Mouse (Mus musculus) gastrocnemius, postnatal 14 days (tissue): ENCODE results near the gene Otud5. TPM values are rescaled to one million over a fixed set of nuclear protein-coding genes. Genes with fewer than 3 reads are reported as not detected.
A peak's percentile ranks its signal among the peaks of the same experiment; 100 is the strongest.
"Not testable (repeated sequence)": the region's sequence is repeated elsewhere in the genome, so short reads cannot be mapped to it uniquely, and the experiment has no call there.

ENCODE experiments used
- DNase-seq: peaks from one replicate; pipeline ENCODE4 v3.0.0; 2021; ENCODE audit warnings: mixed read lengths
- intact Hi-C: fragments of 180-260 bp; cut with DNase I; formaldehyde crosslinking; loops from one replicate; pipeline ENCODE4 v1.15.1; 2025; ENCODE audit warnings: low total_unique reads
- long read RNA-seq, 2 experiments: library from polyadenylated mRNA; stranded (forward); transcript quantifications; one replicate each; pipeline ENCODE4 v2.0.0; 2021
- total RNA-seq, 2 experiments: library from RNA; stranded (reverse); gene quantifications; 2 replicates each; pipeline ENCODE4 v1.2.3; 2021

Gene Otud5
- 10 to 100 TPM; 16.8 to 19.1 TPM for total RNA-seq
- long read RNA-seq, experiment 1, full-length matches to known transcripts, result 6 of 14 reads
- long read RNA-seq, experiment 1, partial matches to known transcripts, result 4 of 14 reads
- long read RNA-seq, experiment 1, other reads (novel, unspliced or antisense), result 4 of 14 reads
- long read RNA-seq, experiment 2, full-length matches to known transcripts, result 10 of 17 reads
- long read RNA-seq, experiment 2, partial matches to known transcripts, result 4 of 17 reads
- long read RNA-seq, experiment 2, other reads (novel, unspliced or antisense), result 3 of 17 reads

GRCm38 (mm10) chrX:7841163-7842162, at the start of gene Otud5:
TSS of gene Otud5 (plus strand) at chrX:7841364.
- intact Hi-C loops, result no loop called here

GRCm38 (mm10) chrX:7793361-7793760, 47.8 kb upstream of the Otud5 start:
- DNase-seq, result no peak
- intact Hi-C loops, result no loop called here

More at GRCm38 (mm10) chrX:7841163-7842162, at the start of gene Otud5:
- peak; percentile 93 for DNase-seq

GRCm38 (mm10) chrX:7795016-7795415, 46.1 kb upstream of the Otud5 start:
- no peak for DNase-seq
- intact Hi-C loops, result no loop called here

GRCm38 (mm10) chrX:7797327-7797726, 43.8 kb upstream of the Otud5 start:
- intact Hi-C loops, result no loop called here
- no peak for DNase-seq

GRCm38 (mm10) chrX:7802157-7802556, 39.0 kb upstream of the Otud5 start:
- intact Hi-C loops, DNase-seq: not testable (repeated sequence)

- intact Hi-C loops, DNase-seq: not testable (repeated sequence)
Observed at GRCm38 (mm10) chrX:7815016-7815415, 26.1 kb upstream of the Otud5 start.

- intact Hi-C loops, result no loop called here
- DNase-seq, result peak; percentile 45
Observed at GRCm38 (mm10) chrX:7821865-7822779, 19.0 kb upstream of the Otud5 start, which contains the start of gene Kcnd1. TSS of gene Kcnd1 (plus strand) at chrX:7822289.

- intact Hi-C loops, result no loop called here
- no peak for DNase-seq
Observed at GRCm38 (mm10) chrX:7837146-7837545, 4.0 kb upstream of the Otud5 start.

- intact Hi-C loops, result no loop called here
Observed at GRCm38 (mm10) chrX:7840842-7841162, 362 bp upstream of the Otud5 start.

GRCm38 (mm10) chrX:7842318-7842717, 1.2 kb downstream of the Otud5 start:
- peak; percentile 12 for DNase-seq
- intact Hi-C loops, result no loop called here

More at GRCm38 (mm10) chrX:7840842-7841162, 362 bp upstream of the Otud5 start:
- DNase-seq, result no peak

- no peak for DNase-seq
- intact Hi-C loops, result no loop called here
Observed at GRCm38 (mm10) chrX:7847845-7848244, 6.7 kb downstream of the Otud5 start.

- intact Hi-C loops, result no loop called here
- peak; percentile 30 for DNase-seq
Observed at GRCm38 (mm10) chrX:7854578-7854977, 13.4 kb downstream of the Otud5 start.

- intact Hi-C loops, result no loop called here
- DNase-seq, result no peak
Observed at GRCm38 (mm10) chrX:7859191-7859753, 18.1 kb downstream of the Otud5 start.

- no peak for DNase-seq
- intact Hi-C loops, result no loop called here
Observed at GRCm38 (mm10) chrX:7863181-7863580, 22.0 kb downstream of the Otud5 start.

- no peak for DNase-seq
Observed at GRCm38 (mm10) chrX:7864551-7864950, 23.4 kb downstream of the Otud5 start.

GRCm38 (mm10) chrX:7865343-7865742, 24.2 kb downstream of the Otud5 start:
- DNase-seq, result no peak
- intact Hi-C loops, result no loop called here

More at GRCm38 (mm10) chrX:7864551-7864950, 23.4 kb downstream of the Otud5 start:
- intact Hi-C loops, result no loop called here

GRCm38 (mm10) chrX:7865786-7866185, 24.6 kb downstream of the Otud5 start:
- intact Hi-C loops, result no loop called here
- DNase-seq, result no peak

GRCm38 (mm10) chrX:7867141-7867540, 26.0 kb downstream of the Otud5 start:
- no peak for DNase-seq
- intact Hi-C loops, result no loop called here

GRCm38 (mm10) chrX:7868506-7868905, 27.3 kb downstream of the Otud5 start:
- intact Hi-C loops, result loop anchor here (2.0 kb wide), 1 partner anchor 16 kb away; no protein-coding TSS in a partner anchor
- DNase-seq, result no peak
